Mouse (Mus musculus) hindbrain, embryonic 13.5 days (tissue): ENCODE results near the gene Rhoj. TPM values are rescaled to one million over a fixed set of nuclear protein-coding genes. Genes with fewer than 3 reads are reported as not detected.
"Not testable (repeated sequence)": the region's sequence is repeated elsewhere in the genome, so short reads cannot be mapped to it uniquely, and the experiment has no call there.

Source experiments
- ATAC-seq: fragments of 200-750 bp; cut with Nextera tagmentation; 2 replicates; pipeline ENCODE4 v1.8.0; 2017; ENCODE audit warnings: moderate TSS enrichment; ENCODE audit not compliant: low FRiP score
- H3K27ac ChIP-seq: fragments of 300-500 bp; sonication (generic); 2 replicates; pipeline ENCODE4 v1.5.1; 2015; ENCODE audit warnings: inconsistent platforms, mild to moderate bottlenecking, moderate library complexity
- H3K27me3 ChIP-seq: fragments of 300-500 bp; sonication (generic); 2 replicates; pipeline ENCODE4 v1.6.1; 2015; ENCODE audit warnings: mild to moderate bottlenecking, inconsistent platforms
- H3K36me3 ChIP-seq: fragments of 300-500 bp; sonication (generic); 2 replicates; pipeline ENCODE4 v1.6.1; 2015; ENCODE audit warnings: mild to moderate bottlenecking, inconsistent platforms
- H3K4me1 ChIP-seq: fragments of 300-500 bp; sonication (generic); replicated peaks from 2 replicates; pipeline ENCODE4 v1.6.1; 2015; ENCODE audit warnings: inconsistent platforms
- H3K4me2 ChIP-seq: fragments of 300-500 bp; sonication (generic); 2 replicates; pipeline ENCODE4 v1.6.1; 2015; ENCODE audit warnings: inconsistent platforms, mild to moderate bottlenecking, moderate library complexity
- H3K4me3 ChIP-seq: fragments of 300-500 bp; sonication (generic); 2 replicates; pipeline ENCODE4 v1.5.1; 2015; ENCODE audit warnings: mild to moderate bottlenecking, inconsistent platforms
- H3K9ac ChIP-seq: fragments of 300-500 bp; sonication (generic); 2 replicates; pipeline ENCODE4 v1.6.1; 2015; ENCODE audit warnings: mild to moderate bottlenecking, inconsistent platforms
- H3K9me3 ChIP-seq: fragments of 300-500 bp; sonication (generic); 2 replicates; pipeline ENCODE4 v1.6.1; 2016; ENCODE audit warnings: inconsistent platforms
- WGBS: fragments of 180-500 bp; shearing (Covaris S2); methylation state at CpG from one replicate; pipeline ENCODE4 v1.1.7; 2015; 5-methylcytosine and 5-hydroxymethylcytosine counted together
- polyA plus RNA-seq: library from polyadenylated mRNA; unstranded; fragments of >200 nt; fragmentation: Nextera tagmentation; extraction: Ambion mirVana; gene quantifications from 2 replicates; pipeline ENCODE4 v1.2.1, GENCODE M21; 2015

Rhoj gene
- polyA plus RNA-seq, 1 experiment from 2014 or later, result 26.5 TPM

- WGBS, result 72% methylated on average over 6 of the region's 6 CpGs
- ATAC-seq, result no peak
Observed at GRCm38 (mm10) chr12:75414991-75415390, 106.9 kb downstream of the Rhoj start.

GRCm38 (mm10) chr12:75416681-75417080 is 108.6 kb downstream of the Rhoj start, which contains the start of gene Gphb5:
Gphb5 (minus strand) TSS chr12:75416781.
- no peak for ATAC-seq
- H3K4me2 ChIP-seq, result no peak within 1 kb of the TSS
- H3K27me3 ChIP-seq, result no peaks in the 10 kb centered on the region
- no peak within 1 kb of the TSS for H3K9ac ChIP-seq
- H3K36me3 ChIP-seq, result no peaks in the 10 kb centered on the region
- H3K27ac ChIP-seq, result no peak within 1 kb of the TSS
- no peaks in the 10 kb centered on the region for H3K4me1 ChIP-seq
- no peak within 1 kb of the TSS for H3K4me3 ChIP-seq
- WGBS, result 92% methylated on average over 4 of the region's 4 CpGs
- no peaks in the 10 kb centered on the region for H3K9me3 ChIP-seq

More at GRCm38 (mm10) chr12:75414991-75415390, 106.9 kb downstream of the Rhoj start:
- no peaks in the 10 kb centered on the region for H3K36me3 ChIP-seq
- no peak overlapping the region for H3K9ac ChIP-seq
- no peaks in the 10 kb centered on the region for H3K4me1 ChIP-seq
- H3K27ac ChIP-seq, result no peak overlapping the region
- H3K4me3 ChIP-seq, result no peak overlapping the region
- H3K9me3 ChIP-seq, result no peaks in the 10 kb centered on the region
- no peak overlapping the region for H3K4me2 ChIP-seq
- H3K27me3 ChIP-seq, result no peaks in the 10 kb centered on the region

GRCm38 (mm10) chr12:75424359-75424758 is 116.2 kb downstream of the Rhoj start:
- H3K4me3 ChIP-seq, result no peak overlapping the region
- peaks cover 5% of the 10 kb centered on the region for H3K4me1 ChIP-seq
- peak; percentile 52; the same call in 1 of the 2 replicates for ATAC-seq
- H3K9ac ChIP-seq, result no peak overlapping the region
- no peaks in the 10 kb centered on the region for H3K36me3 ChIP-seq
- no peaks in the 10 kb centered on the region for H3K27me3 ChIP-seq
- H3K4me2 ChIP-seq, result no peak overlapping the region
- H3K9me3 ChIP-seq, result no peaks in the 10 kb centered on the region
- WGBS, result 40% methylated on average over 7 of the region's 7 CpGs
- no peak overlapping the region for H3K27ac ChIP-seq

GRCm38 (mm10) chr12:75424817-75425216 is 116.7 kb downstream of the Rhoj start:
- ATAC-seq, result no peak
- Histone ChIP-seq H3K4me1 (peaks cover 5% of the 10 kb centered on the region), H3K27me3 (no peaks in the 10 kb centered on the region), H3K9me3 (no peaks in the 10 kb centered on the region), H3K9ac (no peak overlapping the region), H3K4me3 (no peak overlapping the region), H3K27ac (no peak overlapping the region), H3K36me3 (no peaks in the 10 kb centered on the region), H3K4me2 (no peak overlapping the region)
- 95% methylated on average over 4 of the region's 4 CpGs for WGBS

- H3K9ac ChIP-seq, result no peak overlapping the region
- no peak for ATAC-seq
- WGBS, result 81% methylated on average over 7 of the region's 7 CpGs
Observed at GRCm38 (mm10) chr12:75425882-75426281, 117.8 kb downstream of the Rhoj start.

GRCm38 (mm10) chr12:75428719-75429118 is 120.6 kb downstream of the Rhoj start:
- no peak for ATAC-seq
- no peaks in the 10 kb centered on the region for H3K9me3 ChIP-seq
- H3K36me3 ChIP-seq, result no peaks in the 10 kb centered on the region
- H3K27ac ChIP-seq, result no peak overlapping the region
- H3K4me1 ChIP-seq, result peaks cover 3% of the 10 kb centered on the region
- no peaks in the 10 kb centered on the region for H3K27me3 ChIP-seq
- H3K9ac ChIP-seq, result no peak overlapping the region
- WGBS, result 88% methylated on average over 6 of the region's 6 CpGs
- no peak overlapping the region for H3K4me2 ChIP-seq
- H3K4me3 ChIP-seq, result no peak overlapping the region

More at GRCm38 (mm10) chr12:75425882-75426281, 117.8 kb downstream of the Rhoj start:
- Histone ChIP-seq H3K4me2 (no peak overlapping the region), H3K4me3 (no peak overlapping the region), H3K4me1 (peaks cover 5% of the 10 kb centered on the region), H3K27ac (no peak overlapping the region), H3K9me3 (no peaks in the 10 kb centered on the region), H3K36me3 (no peaks in the 10 kb centered on the region), H3K27me3 (no peaks in the 10 kb centered on the region)

GRCm38 (mm10) chr12:75429685-75430396 is 121.7 kb downstream of the Rhoj start:
- no peaks in the 10 kb centered on the region for H3K9me3 ChIP-seq
- H3K27me3 ChIP-seq, result no peaks in the 10 kb centered on the region
- no peak overlapping the region for H3K4me3 ChIP-seq
- no peak overlapping the region for H3K4me2 ChIP-seq
- no peak overlapping the region for H3K27ac ChIP-seq
- ATAC-seq, result no peak
- H3K36me3 ChIP-seq, result no peaks in the 10 kb centered on the region
- no peaks in the 10 kb centered on the region for H3K4me1 ChIP-seq
- no peak overlapping the region for H3K9ac ChIP-seq
- 91% methylated on average over 1 of the region's 1 CpGs for WGBS

- 86% methylated on average over 6 of the region's 6 CpGs for WGBS
- not testable (repeated sequence) for H3K27me3 ChIP-seq, H3K27ac ChIP-seq, H3K4me3 ChIP-seq, H3K4me1 ChIP-seq, H3K4me2 ChIP-seq, H3K9me3 ChIP-seq, H3K9ac ChIP-seq, ATAC-seq, H3K36me3 ChIP-seq
Observed at GRCm38 (mm10) chr12:75432400-75432799, 124.3 kb downstream of the Rhoj start.

GRCm38 (mm10) chr12:75446245-75446644 is 138.1 kb downstream of the Rhoj start:
- Histone ChIP-seq H3K27ac (no peak overlapping the region), H3K9me3 (no peaks in the 10 kb centered on the region), H3K4me3 (no peak overlapping the region), H3K4me1 (no peaks in the 10 kb centered on the region), H3K4me2 (no peak overlapping the region), H3K27me3 (no peaks in the 10 kb centered on the region), H3K9ac (no peak overlapping the region), H3K36me3 (peaks cover 19% of the 10 kb centered on the region)
- WGBS, result 92% methylated on average over 7 of the region's 7 CpGs
- ATAC-seq, result no peak

GRCm38 (mm10) chr12:75448921-75449320 is 140.8 kb downstream of the Rhoj start:
- Histone ChIP-seq H3K27me3 (no peaks in the 10 kb centered on the region), H3K4me1 (no peaks in the 10 kb centered on the region), H3K4me2 (no peak overlapping the region), H3K9ac (no peak overlapping the region), H3K27ac (no peak overlapping the region), H3K9me3 (no peaks in the 10 kb centered on the region), H3K36me3 (peaks cover 41% of the 10 kb centered on the region), H3K4me3 (no peak overlapping the region)
- WGBS, result 89% methylated on average over 5 of the region's 5 CpGs
- ATAC-seq, result no peak

- Histone ChIP-seq H3K4me3 (no peak overlapping the region), H3K27me3 (no peaks in the 10 kb centered on the region), H3K4me1 (no peaks in the 10 kb centered on the region), H3K9ac (no peak overlapping the region), H3K27ac (no peak overlapping the region), H3K36me3 (peaks cover 41% of the 10 kb centered on the region), H3K4me2 (no peak overlapping the region), H3K9me3 (no peaks in the 10 kb centered on the region)
- WGBS, result 69% methylated on average over 6 of the region's 6 CpGs
- ATAC-seq, result 0 out of 2 replicates have a peak, but pooled peaks have one; percentile 52
Observed at GRCm38 (mm10) chr12:75449475-75449966, 141.4 kb downstream of the Rhoj start.

GRCm38 (mm10) chr12:75450011-75450410 is 141.9 kb downstream of the Rhoj start:
- Histone ChIP-seq H3K36me3 (peaks cover 41% of the 10 kb centered on the region), H3K9me3 (no peaks in the 10 kb centered on the region), H3K4me1 (no peaks in the 10 kb centered on the region), H3K27ac (no peak overlapping the region), H3K4me3 (no peak overlapping the region), H3K27me3 (no peaks in the 10 kb centered on the region), H3K9ac (no peak overlapping the region), H3K4me2 (no peak overlapping the region)
- WGBS, result 77% methylated on average over 14 of the region's 14 CpGs
- ATAC-seq, result no peak

- no peaks in the 10 kb centered on the region for H3K27me3 ChIP-seq
- H3K27ac ChIP-seq, result no peak overlapping the region
- no peaks in the 10 kb centered on the region for H3K9me3 ChIP-seq
- no peak overlapping the region for H3K4me3 ChIP-seq
- WGBS, result 97% methylated on average over 8 of the region's 8 CpGs
- no peak overlapping the region for H3K9ac ChIP-seq
- H3K4me1 ChIP-seq, result no peaks in the 10 kb centered on the region
- no peak overlapping the region for H3K4me2 ChIP-seq
- H3K36me3 ChIP-seq, result peaks cover 41% of the 10 kb centered on the region
- no peak for ATAC-seq
Observed at GRCm38 (mm10) chr12:75450592-75450991, 142.5 kb downstream of the Rhoj start.
